Mouse (Mus musculus) lung, embryonic 16.5 days (tissue): ENCODE results near the gene Plekha7. TPM values are rescaled to one million over a fixed set of nuclear protein-coding genes. Genes with fewer than 3 reads are reported as not detected.

Experiments
- ATAC-seq: fragments of 200-750 bp; cut with Nextera tagmentation; 2 replicates; pipeline ENCODE4 v1.8.0; 2017; ENCODE audit warnings: low read depth, mild to moderate bottlenecking, moderate library complexity
- H3K27ac ChIP-seq: fragments of 300-500 bp; sonication (generic); 2 replicates; pipeline ENCODE4 v1.5.1; 2014; ENCODE audit warnings: mild to moderate bottlenecking, control low read depth, low read length
- H3K27me3 ChIP-seq: fragments of 300-500 bp; sonication (generic); 2 replicates; pipeline ENCODE4 v1.6.1; 2014; ENCODE audit warnings: low read depth, low read length, mixed read lengths; ENCODE audit not compliant: control insufficient read depth, insufficient read depth
- H3K36me3 ChIP-seq: fragments of 300-500 bp; sonication (generic); 2 replicates; pipeline ENCODE4 v1.6.1; 2014; ENCODE audit warnings: low read length; ENCODE audit not compliant: control insufficient read depth, insufficient read depth
- H3K4me1 ChIP-seq: fragments of 300-500 bp; sonication (generic); replicated peaks from 2 replicates; pipeline ENCODE4 v1.6.1; 2014; ENCODE audit warnings: low read length, mixed read lengths; ENCODE audit not compliant: control insufficient read depth, insufficient read depth
- H3K4me2 ChIP-seq: fragments of 300-500 bp; sonication (generic); 2 replicates; pipeline ENCODE4 v1.6.1; 2014; ENCODE audit warnings: low read depth, low read length, control low read depth
- H3K4me3 ChIP-seq: fragments of 300-500 bp; sonication (generic); 2 replicates; pipeline ENCODE4 v1.5.1; 2014; ENCODE audit warnings: mild to moderate bottlenecking, low read length, control low read depth
- H3K9ac ChIP-seq: fragments of 300-500 bp; sonication (generic); 2 replicates; pipeline ENCODE4 v1.6.1; 2014; ENCODE audit warnings: low read length, control low read depth
- H3K9me3 ChIP-seq: fragments of 300-500 bp; sonication (generic); 2 replicates; pipeline ENCODE4 v1.6.1; 2016; ENCODE audit warnings: low read length; ENCODE audit not compliant: control insufficient read depth
- WGBS: fragments of 180-500 bp; shearing (Covaris S2); extraction: QIAGEN DNeasy Blood & Tissue Kit; methylation state at CpG from one replicate; pipeline ENCODE4 v1.1.7; 2014; 5-methylcytosine and 5-hydroxymethylcytosine counted together
- polyA plus RNA-seq: library from polyadenylated mRNA; unstranded; fragments of >200 nt; fragmentation: Nextera tagmentation; extraction: Ambion mirVana; gene quantifications from 2 replicates; pipeline ENCODE4 v1.2.1, GENCODE M21; 2015

Gene Plekha7
- polyA plus RNA-seq, 1 experiment from 2014 or later, result 10.9 TPM

GRCm38 (mm10) chr7:116246696-116247376, 61.3 kb downstream of the Plekha7 start:
- H3K36me3 ChIP-seq, result no peaks in the 10 kb centered on the region
- H3K4me1 ChIP-seq, result peaks cover 19% of the 10 kb centered on the region
- H3K27ac ChIP-seq, result peak overlapping the region; percentile 27; the same call in 1 of the 2 replicates
- peak overlapping the region; percentile 10; the same call in 1 of the 2 replicates for H3K9ac ChIP-seq
- H3K9me3 ChIP-seq, result no peaks in the 10 kb centered on the region
- H3K4me3 ChIP-seq, result peak overlapping the region; percentile 5; the same call in 1 of the 2 replicates
- peak overlapping the region; percentile 44 for H3K4me2 ChIP-seq
- H3K27me3 ChIP-seq, result no peaks in the 10 kb centered on the region
- 19% methylated on average over 15 of the region's 15 CpGs for WGBS
- 0 out of 2 replicates have a peak, but pooled peaks have one; percentile 3 for ATAC-seq

- Histone ChIP-seq H3K27ac (peak overlapping the region; percentile 27), H3K9ac (peak overlapping the region; percentile 10; the same call in 1 of the 2 replicates)
Observed at GRCm38 (mm10) chr7:116245815-116246695, 62.1 kb downstream of the Plekha7 start.

GRCm38 (mm10) chr7:116244302-116245165, 63.6 kb downstream of the Plekha7 start:
- no peaks in the 10 kb centered on the region for H3K36me3 ChIP-seq
- WGBS, result 33% methylated on average over 7 of the region's 7 CpGs
- no peaks in the 10 kb centered on the region for H3K27me3 ChIP-seq
- H3K27ac ChIP-seq, result no peak overlapping the region
- H3K4me1 ChIP-seq, result peaks cover 24% of the 10 kb centered on the region
- peak; percentile 13; the same call in 1 of the 2 replicates for ATAC-seq
- no peak overlapping the region for H3K9ac ChIP-seq
- no peak overlapping the region for H3K4me3 ChIP-seq
- H3K9me3 ChIP-seq, result no peaks in the 10 kb centered on the region
- H3K4me2 ChIP-seq, result no peak overlapping the region

More at GRCm38 (mm10) chr7:116245815-116246695, 62.1 kb downstream of the Plekha7 start:
- no peak overlapping the region for H3K4me3 ChIP-seq
- H3K4me1 ChIP-seq, result peaks cover 24% of the 10 kb centered on the region
- ATAC-seq, result peak; percentile 70
- no peaks in the 10 kb centered on the region for H3K9me3 ChIP-seq
- no peaks in the 10 kb centered on the region for H3K27me3 ChIP-seq
- peak overlapping the region; percentile 44 for H3K4me2 ChIP-seq
- no peaks in the 10 kb centered on the region for H3K36me3 ChIP-seq
- WGBS, result 28% methylated on average over 15 of the region's 15 CpGs

GRCm38 (mm10) chr7:116242810-116243209, 65.4 kb downstream of the Plekha7 start:
- peaks cover 27% of the 10 kb centered on the region for H3K4me1 ChIP-seq

GRCm38 (mm10) chr7:116241601-116242000, 66.6 kb downstream of the Plekha7 start:
- Histone ChIP-seq H3K9me3 (no peaks in the 10 kb centered on the region), H3K4me1 (peaks cover 31% of the 10 kb centered on the region), H3K9ac (no peak overlapping the region), H3K4me2 (peak overlapping the region; percentile 16; the same call in 1 of the 2 replicates), H3K27me3 (0 out of 2 replicates have a peak, but pooled peaks cover 2% of the 10 kb centered on the region), H3K4me3 (no peak overlapping the region), H3K36me3 (no peaks in the 10 kb centered on the region), H3K27ac (no peak overlapping the region)
- 0 out of 2 replicates have a peak, but pooled peaks have one; percentile 15 for ATAC-seq
- WGBS, result 31% methylated on average over 7 of the region's 7 CpGs

More at GRCm38 (mm10) chr7:116242810-116243209, 65.4 kb downstream of the Plekha7 start:
- Histone ChIP-seq H3K9ac (no peak overlapping the region), H3K9me3 (no peaks in the 10 kb centered on the region), H3K36me3 (no peaks in the 10 kb centered on the region), H3K27me3 (no peaks in the 10 kb centered on the region), H3K4me2 (no peak overlapping the region), H3K4me3 (no peak overlapping the region), H3K27ac (no peak overlapping the region)
- 72% methylated on average over 3 of the region's 3 CpGs for WGBS
- no peak for ATAC-seq

- Histone ChIP-seq H3K4me1 (peaks cover 29% of the 10 kb centered on the region), H3K27me3 (peaks cover 5% of the 10 kb centered on the region), H3K4me2 (no peak overlapping the region), H3K9me3 (no peaks in the 10 kb centered on the region), H3K9ac (no peak overlapping the region), H3K27ac (no peak overlapping the region), H3K4me3 (no peak overlapping the region), H3K36me3 (no peaks in the 10 kb centered on the region)
- 73% methylated on average over 12 of the region's 12 CpGs for WGBS
- no peak for ATAC-seq
Observed at GRCm38 (mm10) chr7:116240791-116241474, 67.2 kb downstream of the Plekha7 start.

- H3K4me3 ChIP-seq, result no peak overlapping the region
- 58% methylated on average over 4 of the region's 4 CpGs for WGBS
- no peaks in the 10 kb centered on the region for H3K36me3 ChIP-seq
- no peak overlapping the region for H3K27ac ChIP-seq
- H3K9ac ChIP-seq, result no peak overlapping the region
- peaks cover 30% of the 10 kb centered on the region for H3K4me1 ChIP-seq
- H3K27me3 ChIP-seq, result peaks cover 5% of the 10 kb centered on the region
- H3K9me3 ChIP-seq, result no peaks in the 10 kb centered on the region
- ATAC-seq, result no peak
- no peak overlapping the region for H3K4me2 ChIP-seq
Observed at GRCm38 (mm10) chr7:116240353-116240752, 67.8 kb downstream of the Plekha7 start.

GRCm38 (mm10) chr7:116238320-116238719, 69.9 kb downstream of the Plekha7 start:
- Histone ChIP-seq H3K27ac (no peak overlapping the region), H3K4me3 (no peak overlapping the region), H3K36me3 (no peaks in the 10 kb centered on the region), H3K4me2 (no peak overlapping the region), H3K9me3 (no peaks in the 10 kb centered on the region), H3K4me1 (peaks cover 28% of the 10 kb centered on the region), H3K9ac (no peak overlapping the region), H3K27me3 (peaks cover 5% of the 10 kb centered on the region)
- 75% methylated on average over 4 of the region's 4 CpGs for WGBS
- no peak for ATAC-seq
